Mouse (Mus musculus): ENCODE results near the gene Rgs8.

DNA sequence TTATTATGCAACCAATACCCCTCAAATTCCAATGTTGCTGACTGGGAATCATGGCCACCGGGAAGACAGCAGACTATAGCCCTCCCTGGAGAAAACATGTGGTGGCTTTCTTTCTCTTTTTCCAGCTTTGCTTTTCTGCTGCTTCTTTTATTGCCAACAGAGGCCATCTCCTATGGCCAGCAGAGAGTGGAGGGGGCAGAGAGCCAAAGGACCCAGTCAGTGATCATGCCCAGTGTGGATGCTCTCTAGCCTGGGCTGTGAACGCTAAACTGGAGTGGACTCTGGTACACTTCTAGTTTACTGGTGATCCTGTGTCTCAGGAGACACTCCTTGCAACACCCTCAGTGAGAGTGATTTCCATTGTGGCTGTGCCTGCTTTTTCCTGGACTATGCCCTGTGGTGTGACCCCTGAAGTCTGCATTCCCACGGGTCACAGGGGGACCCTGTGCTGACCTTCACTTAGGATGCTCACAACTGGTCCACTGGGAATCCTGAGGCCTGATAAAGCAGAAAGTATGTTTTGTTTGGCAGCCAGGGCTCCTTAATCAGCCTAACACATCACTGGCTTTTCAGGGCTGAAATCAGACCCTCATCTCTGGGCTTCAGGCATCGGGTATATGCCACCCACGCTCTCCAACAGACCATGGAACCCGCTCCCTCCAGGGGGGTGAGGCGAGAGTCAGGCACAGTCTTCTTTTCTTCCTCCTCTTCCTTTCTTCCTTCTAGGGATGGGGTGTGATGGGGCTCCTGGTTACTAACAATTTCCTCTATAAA lies 45.7 kb downstream of the Rgs8 start:
- TF ChIP-seq CTCF (IDR thresholded peaks at IDR 0.05; ENCODE audit: control insufficient read depth, insufficient read depth, low read length) (no peak), POLR2A (IDR thresholded peaks at IDR 0.05; ENCODE audit: borderline replicate concordance, control insufficient read depth, low read depth, low read length) (no peak)
